Mouse (Mus musculus) megakaryocyte, embryonic 14.5 days (primary cell): ENCODE results near the gene Slc26a6.

Experiments
- FLI1 ChIP-seq: IDR thresholded peaks from 2 replicates; pipeline ENCODE4 v1.6.1; 2012; ENCODE audit warnings: low read length, inconsistent platforms, mixed read lengths
- GATA1 ChIP-seq: IDR thresholded peaks from 3 replicates; pipeline ENCODE4 v1.6.1; 2012; ENCODE audit warnings: mixed read lengths, low read length, inconsistent platforms, borderline replicate concordance

- TF ChIP-seq FLI1, result no peak
- TF ChIP-seq GATA1, result no peak
Observed at GRCm38 (mm10) chr9:108945608-108946007, 92.5 kb downstream of the Slc26a6 start.
